Mouse (Mus musculus): ENCODE data around the gene Ucn2.

DNA sequence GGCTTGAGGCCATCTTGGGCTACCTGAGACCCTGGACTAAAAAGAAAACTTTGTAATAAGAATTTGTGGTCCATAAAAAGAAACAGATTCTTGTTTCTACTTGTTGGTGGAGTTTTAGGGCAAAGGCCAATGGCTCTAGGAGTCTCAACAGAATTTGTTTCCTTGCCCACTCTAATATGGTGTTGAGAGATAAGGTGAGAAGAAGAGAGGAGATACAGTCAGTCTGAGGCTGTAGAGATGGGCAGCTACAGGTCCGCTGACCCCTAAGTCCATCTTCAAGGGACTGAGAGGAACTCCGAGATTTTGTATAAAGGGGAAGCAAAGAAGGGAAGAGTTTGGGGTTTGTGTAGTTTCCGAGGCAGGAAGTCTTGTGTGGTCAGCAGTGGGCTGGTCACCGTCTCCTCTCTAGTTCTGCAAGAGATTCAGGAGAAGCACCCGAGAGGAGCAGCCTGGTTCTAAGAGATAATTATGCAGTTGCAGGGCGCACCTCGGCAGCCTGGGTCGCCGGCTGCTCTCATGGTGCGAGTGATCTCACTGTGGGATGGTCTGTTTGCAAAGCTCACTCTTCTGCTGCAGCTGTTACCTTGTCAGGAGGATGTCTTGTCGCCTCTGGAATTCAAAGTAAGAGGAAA, 31.3 kb downstream of the Ucn2 start:
- TF ChIP-seq CTCF (IDR thresholded peaks at IDR 0.05; ENCODE audit: borderline replicate concordance, control insufficient read depth, extremely low read depth, insufficient read depth, low read length, poor library complexity) (no peak), POLR2A (IDR thresholded peaks at IDR 0.05; ENCODE audit: control insufficient read depth, extremely low read depth, insufficient read depth, low read length, poor library complexity) (no peak)
